19 mouse cellular contexts compared by ENCODE assay signal in genomic region chr15:12334381-12334780, GRCm38 (mm10). TPM values are rescaled to one million over a fixed set of nuclear protein-coding genes. Genes with fewer than 3 reads are reported as not detected.
"Had no signal": no experiment of that assay in that cellular context is flagged by ENCODE, and none has a peak within 500 bp of the region (broad histone marks: within the 10 kb centered on the region; RNA-seq: fewer than 3 reads in every experiment).

No protein-coding gene starts in this region.

- H3K36me3 ChIP-seq: limb, embryonic 12.5 days; neural tube, embryonic 15.5 days had no signal

- H3K27ac ChIP-seq: left cerebral cortex, adult 2 months; limb, embryonic 12.5 days; midbrain, embryonic 10.5 days; neural tube, embryonic 15.5 days; stomach, postnatal 0 days had no signal

- ATAC-seq: intestine, embryonic 16.5 days had no signal

- DNase-seq: kidney, adult 8-10 months; kidney, postnatal 25 days; lung, embryonic 14.5 days; lung, postnatal 10 days; lung, postnatal 4 days; midbrain, embryonic 14.5 days; right cerebral cortex, adult 18-20 months; right cerebral cortex, postnatal 25 days; thymus, adult 2 months; thymus, postnatal 25 days had no signal

- H3K4me3 ChIP-seq: left cerebral cortex, adult 2 months; limb, embryonic 12.5 days; midbrain, embryonic 10.5 days; myocyte; neural tube, embryonic 15.5 days had no signal

- H3K9ac ChIP-seq: limb, embryonic 12.5 days; liver, embryonic 14.5 days; lung, embryonic 14.5 days; neural tube, embryonic 15.5 days had no signal

- H3K9me3 ChIP-seq: limb, embryonic 12.5 days; midbrain, embryonic 10.5 days; neural tube, embryonic 15.5 days had no signal

- H3K4me2 ChIP-seq: limb, embryonic 12.5 days; lung, embryonic 14.5 days; neural tube, embryonic 15.5 days had no signal

- H3K27me3 ChIP-seq: limb, embryonic 12.5 days; neural tube, embryonic 15.5 days had no signal

RNA-seq across cellular contexts. Expression of gene 1810049J17Rik, which starts 12.7 kb away (rescaled TPM):
- total RNA-seq: megakaryocyte, adult 5-6 weeks had no signal
- polyA plus RNA-seq: neural tube, embryonic 15.5 days; thymus, adult 2 months had no signal
